Mouse (Mus musculus): ENCODE results near the gene Disc1. TPM values are rescaled to one million over a fixed set of nuclear protein-coding genes. Genes with fewer than 3 reads are reported as not detected.

Disc1 gene
- 1.00 and 1.3 TPM in 2 replicates for polyA plus RNA-seq (2015; fragmentation: Nextera tagmentation; extraction: Ambion mirVana)

DNA sequence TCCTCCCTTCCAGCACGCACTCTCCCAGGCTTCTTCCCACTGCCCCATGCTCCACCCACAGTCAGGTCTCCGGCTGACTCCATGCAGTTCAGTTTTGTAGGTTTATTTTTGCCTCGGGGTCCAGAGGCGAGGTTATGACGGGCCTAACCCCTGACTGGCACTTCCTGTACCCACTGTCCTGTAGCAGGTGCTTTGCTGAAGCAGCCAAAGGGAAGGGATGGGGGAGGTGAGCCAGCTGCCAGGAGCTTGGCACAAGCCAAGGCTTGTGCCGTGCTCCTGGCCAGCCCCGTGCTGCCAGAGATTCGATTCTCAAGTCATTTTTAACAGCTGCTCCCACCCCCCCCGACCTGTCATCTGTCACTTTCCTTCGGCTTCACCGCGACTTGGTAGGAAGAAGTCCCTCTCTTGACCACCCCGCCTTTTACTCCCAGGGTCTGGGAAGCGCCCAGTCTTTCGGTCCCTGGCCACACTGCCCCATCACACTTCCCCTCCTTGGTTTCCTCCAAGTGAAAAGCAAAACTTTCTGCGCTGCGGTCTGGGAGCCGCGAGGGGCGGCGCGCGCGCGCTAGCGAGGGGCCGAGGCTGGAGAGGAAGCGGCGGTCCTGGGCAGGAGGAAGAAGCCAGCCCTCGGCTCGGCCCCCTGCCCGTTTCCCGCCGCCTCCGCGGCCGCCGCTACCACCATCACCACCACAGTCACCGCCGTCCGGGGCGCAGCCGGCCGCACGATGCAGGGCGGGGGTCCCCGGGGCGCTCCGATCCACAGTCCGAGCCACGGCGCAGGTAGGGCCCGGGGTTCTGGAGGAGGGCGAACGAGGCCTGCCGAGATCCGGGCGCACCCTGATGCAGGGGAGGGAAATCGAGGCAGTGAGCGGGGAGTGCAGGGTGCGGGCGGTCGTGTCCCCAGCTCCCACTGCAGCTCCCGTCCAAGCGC lies at the start of gene Disc1:
TSS of gene Disc1 (plus strand) at position 691 of the 931 bp plus-strand sequence.
- H3K27ac ChIP-seq, result 0 out of 2 replicates have a peak within 1 kb of the TSS, but pooled peaks have one; percentile 11
- 0 out of 2 replicates have a peak, but pooled peaks cover 3% of the 10 kb centered on the region for H3K9me3 ChIP-seq
- H3K4me2 ChIP-seq (replicated peaks), result peak within 1 kb of the TSS; percentile 93
- WGBS, result 2% methylated on average over 64 of the region's 65 CpGs
- H3K36me3 ChIP-seq, result no peaks in the 10 kb centered on the region
- peaks cover 14% of the 10 kb centered on the region for H3K4me1 ChIP-seq (replicated peaks)
- ATAC-seq, result peak; percentile 55
- H3K9ac ChIP-seq (replicated peaks), result peak within 1 kb of the TSS; percentile 71
- H3K27me3 ChIP-seq, result peaks cover 39% of the 10 kb centered on the region
- peak within 1 kb of the TSS; percentile 58 for H3K4me3 ChIP-seq (replicated peaks)

- Histone ChIP-seq H3K4me1 (replicated peaks) (peaks cover 8% of the 10 kb centered on the region), H3K4me3 (replicated peaks) (peak within 1 kb of the TSS; percentile 86), H3K36me3 (peaks cover 30% of the 10 kb centered on the region), H3K9me3 (no peaks in the 10 kb centered on the region), H3K9ac (replicated peaks) (peak within 1 kb of the TSS; percentile 92), H3K27me3 (peaks cover 16% of the 10 kb centered on the region; the same call in 1 of the 2 replicates), H3K4me2 (replicated peaks) (peak within 1 kb of the TSS; percentile 80), H3K27ac (peak within 1 kb of the TSS; percentile 87)
- peak; percentile 99 for ATAC-seq
- WGBS, result 2% methylated on average over 80 of the region's 84 CpGs
Observed at GRCm38 (mm10) chr8:125012695-125013627, 41.0 kb upstream of the Disc1 start, which contains the start of gene Tsnax. Gene Tsnax (plus strand): TSS chr8:125012997.

DNA sequence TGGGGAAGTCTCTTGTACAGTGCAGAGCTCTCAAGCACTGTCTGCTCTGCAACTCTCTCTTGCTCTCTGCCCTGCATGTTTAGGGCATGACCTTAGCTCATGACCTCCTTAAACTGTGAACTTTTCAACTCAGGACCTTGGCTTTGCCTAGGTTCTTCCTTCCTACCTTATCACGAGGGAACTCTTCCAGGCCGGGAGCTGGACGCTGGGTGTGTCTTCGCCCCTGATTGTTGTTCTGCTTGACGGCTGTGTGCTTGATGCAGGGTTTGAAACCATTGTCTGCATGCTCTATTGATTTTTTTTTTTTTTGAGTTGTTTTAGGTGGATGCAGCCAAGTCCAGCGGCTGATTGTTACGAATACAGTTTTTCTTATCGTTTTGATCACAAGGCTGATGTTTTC lies 29.9 kb upstream of the Disc1 start:
- no peak for ATAC-seq
- H3K36me3 ChIP-seq, result peaks cover 62% of the 10 kb centered on the region
- no peak overlapping the region for H3K4me2 ChIP-seq (replicated peaks)
- H3K9me3 ChIP-seq, result no peaks in the 10 kb centered on the region
- H3K27ac ChIP-seq, result no peak overlapping the region
- H3K27me3 ChIP-seq, result no peaks in the 10 kb centered on the region
- no peak overlapping the region for H3K9ac ChIP-seq (replicated peaks)
- WGBS, result 94% methylated on average over 8 of the region's 8 CpGs
- no peak overlapping the region for H3K4me3 ChIP-seq (replicated peaks)
- no peaks in the 10 kb centered on the region for H3K4me1 ChIP-seq (replicated peaks)

- peak overlapping the region; percentile 47; the same call in 1 of the 2 replicates for H3K27ac ChIP-seq
- H3K27me3 ChIP-seq, result no peaks in the 10 kb centered on the region
- no peak overlapping the region for H3K4me2 ChIP-seq (replicated peaks)
- no peak overlapping the region for H3K9ac ChIP-seq (replicated peaks)
- H3K4me3 ChIP-seq (replicated peaks), result no peak overlapping the region
- peaks cover 80% of the 10 kb centered on the region for H3K36me3 ChIP-seq
- no peaks in the 10 kb centered on the region for H3K4me1 ChIP-seq (replicated peaks)
- H3K9me3 ChIP-seq, result no peaks in the 10 kb centered on the region
- ATAC-seq, result no peak
- WGBS, result 81% methylated on average over 3 of the region's 3 CpGs
Observed at GRCm38 (mm10) chr8:125027211-125027610, 26.8 kb upstream of the Disc1 start.

- Histone ChIP-seq H3K4me1 (replicated peaks) (no peaks in the 10 kb centered on the region), H3K9me3 (no peaks in the 10 kb centered on the region), H3K4me3 (replicated peaks) (no peak overlapping the region), H3K27me3 (no peaks in the 10 kb centered on the region), H3K36me3 (peaks cover 93% of the 10 kb centered on the region), H3K9ac (replicated peaks) (no peak overlapping the region), H3K27ac (no peak overlapping the region), H3K4me2 (replicated peaks) (no peak overlapping the region)
- WGBS, result 95% methylated on average over 5 of the region's 5 CpGs
- ATAC-seq, result no peak
Observed at GRCm38 (mm10) chr8:125028841-125029240, 25.2 kb upstream of the Disc1 start.

- no peak overlapping the region for H3K27ac ChIP-seq
- no peak for ATAC-seq
- H3K4me1 ChIP-seq (replicated peaks), result peaks cover 6% of the 10 kb centered on the region; the same call in 1 of the 2 replicates
- H3K9me3 ChIP-seq, result no peaks in the 10 kb centered on the region
- no peak overlapping the region for H3K4me3 ChIP-seq (replicated peaks)
- H3K4me2 ChIP-seq (replicated peaks), result no peak overlapping the region
- H3K36me3 ChIP-seq, result peaks cover 79% of the 10 kb centered on the region
- no peaks in the 10 kb centered on the region for H3K27me3 ChIP-seq
- no peak overlapping the region for H3K9ac ChIP-seq (replicated peaks)
- WGBS, result 88% methylated on average over 5 of the region's 5 CpGs
Observed at GRCm38 (mm10) chr8:125031276-125031675, 22.7 kb upstream of the Disc1 start.

DNA sequence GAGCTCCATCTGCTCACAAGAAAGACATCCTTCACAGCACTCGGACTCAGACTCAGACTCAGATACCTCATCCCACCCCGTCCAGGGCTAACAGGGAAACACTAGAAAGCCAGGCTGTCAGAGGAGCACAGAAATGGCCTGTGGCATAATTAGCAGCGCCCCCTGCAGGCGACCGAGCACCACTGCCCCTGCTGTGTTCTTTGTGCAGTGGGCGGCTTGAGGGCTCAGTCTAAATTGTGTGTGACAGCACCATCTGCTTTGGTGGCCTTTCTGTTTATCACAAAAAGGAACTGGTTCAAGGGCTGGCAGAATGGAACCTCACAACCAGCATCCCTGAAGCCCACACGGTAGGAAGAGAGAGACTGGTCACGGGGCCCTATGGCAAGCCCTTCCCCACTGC lies 19.3 kb upstream of the Disc1 start:
- WGBS, result 21% methylated on average over 8 of the region's 8 CpGs
- Histone ChIP-seq H3K4me2 (replicated peaks) (no peak overlapping the region), H3K27ac (peak overlapping the region; percentile 59; the same call in 1 of the 2 replicates), H3K9me3 (no peaks in the 10 kb centered on the region), H3K36me3 (peaks cover 78% of the 10 kb centered on the region), H3K4me1 (replicated peaks) (peaks cover 6% of the 10 kb centered on the region; the same call in 1 of the 2 replicates), H3K4me3 (replicated peaks) (no peak overlapping the region), H3K27me3 (no peaks in the 10 kb centered on the region), H3K9ac (replicated peaks) (no peak overlapping the region)
- ATAC-seq, result peak; percentile 86

GRCm38 (mm10) chr8:125037081-125037480 lies 16.9 kb upstream of the Disc1 start:
- H3K4me3 ChIP-seq (replicated peaks), result no peak overlapping the region
- H3K27ac ChIP-seq, result no peak overlapping the region
- peaks cover 6% of the 10 kb centered on the region; the same call in 1 of the 2 replicates for H3K4me1 ChIP-seq (replicated peaks)
- no peak for ATAC-seq
- peaks cover 67% of the 10 kb centered on the region for H3K36me3 ChIP-seq
- H3K27me3 ChIP-seq, result no peaks in the 10 kb centered on the region
- no peaks in the 10 kb centered on the region for H3K9me3 ChIP-seq
- no peak overlapping the region for H3K9ac ChIP-seq (replicated peaks)
- no peak overlapping the region for H3K4me2 ChIP-seq (replicated peaks)
- WGBS, result 88% methylated on average over 7 of the region's 7 CpGs

- Histone ChIP-seq H3K27ac (no peak overlapping the region), H3K4me2 (replicated peaks) (no peak overlapping the region), H3K9me3 (no peaks in the 10 kb centered on the region), H3K4me3 (replicated peaks) (no peak overlapping the region), H3K27me3 (no peaks in the 10 kb centered on the region), H3K36me3 (peaks cover 51% of the 10 kb centered on the region), H3K4me1 (replicated peaks) (peaks cover 6% of the 10 kb centered on the region; the same call in 1 of the 2 replicates), H3K9ac (replicated peaks) (no peak overlapping the region)
- 87% methylated on average over 15 of the region's 15 CpGs for WGBS
- no peak for ATAC-seq
Observed at GRCm38 (mm10) chr8:125038731-125039130, 15.3 kb upstream of the Disc1 start.

DNA sequence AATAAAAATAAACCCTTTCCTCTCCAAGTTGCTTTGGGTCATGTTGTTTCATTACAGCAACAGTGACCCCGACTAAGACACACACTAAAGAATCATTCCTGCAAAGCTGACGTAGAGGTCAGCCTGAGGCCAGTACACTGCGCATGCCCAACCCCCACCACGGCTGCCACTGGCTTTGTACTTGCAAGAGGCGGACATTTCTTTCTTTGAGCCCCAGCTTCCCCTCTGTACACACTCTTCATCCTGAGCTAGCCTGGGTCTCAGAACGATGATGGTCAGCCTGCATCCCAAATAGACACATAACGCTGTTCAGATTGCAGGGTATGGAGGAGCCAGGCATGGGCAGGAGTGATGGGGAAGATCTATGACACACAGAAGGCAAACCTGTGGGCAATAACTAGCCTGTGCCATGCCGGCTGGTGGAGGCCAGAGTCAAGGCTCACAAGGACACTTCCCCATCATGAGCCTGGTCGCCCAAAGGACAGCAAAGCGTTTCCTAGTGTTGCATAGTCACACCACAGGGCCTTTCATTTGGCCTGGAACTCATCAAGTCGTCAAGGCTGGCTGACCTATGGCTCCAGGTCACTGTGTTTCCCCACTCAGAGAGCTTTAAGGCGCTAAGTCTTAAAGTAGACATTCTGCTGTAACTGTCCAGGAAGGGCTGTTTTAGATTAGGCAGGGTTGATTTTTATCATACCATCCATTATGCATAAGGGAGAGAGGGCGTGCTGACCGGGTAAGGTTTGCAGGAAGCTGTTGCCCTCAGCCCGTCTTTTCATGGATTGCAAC lies 13.2 kb upstream of the Disc1 start:
- no peaks in the 10 kb centered on the region for H3K4me1 ChIP-seq (replicated peaks)
- no peaks in the 10 kb centered on the region for H3K27me3 ChIP-seq
- 81% methylated on average over 15 of the region's 15 CpGs for WGBS
- no peaks in the 10 kb centered on the region for H3K9me3 ChIP-seq
- no peak overlapping the region for H3K9ac ChIP-seq (replicated peaks)
- H3K36me3 ChIP-seq, result peaks cover 42% of the 10 kb centered on the region
- no peak overlapping the region for H3K4me3 ChIP-seq (replicated peaks)
- no peak overlapping the region for H3K27ac ChIP-seq
- H3K4me2 ChIP-seq (replicated peaks), result no peak overlapping the region
- ATAC-seq, result no peak

- Histone ChIP-seq H3K4me1 (replicated peaks) (no peaks in the 10 kb centered on the region), H3K27me3 (no peaks in the 10 kb centered on the region), H3K9ac (replicated peaks) (no peak overlapping the region), H3K9me3 (no peaks in the 10 kb centered on the region), H3K4me3 (replicated peaks) (no peak overlapping the region), H3K27ac (no peak overlapping the region), H3K4me2 (replicated peaks) (no peak overlapping the region), H3K36me3 (peaks cover 40% of the 10 kb centered on the region)
- 79% methylated on average over 2 of the region's 2 CpGs for WGBS
- no peak for ATAC-seq
Observed at GRCm38 (mm10) chr8:125041496-125041895, 12.5 kb upstream of the Disc1 start.
